Mouse (Mus musculus) E14TG2a.4 (cell line): Measurements from ENCODE around the gene Flad1.

Source experiments
- H3K27me3 ChIP-seq: 2 replicates; pipeline ENCODE4 v1.6.1; 2014; ENCODE audit warnings: low read length, control low read depth; ENCODE audit not compliant: insufficient read depth
- H3K36me3 ChIP-seq: 2 replicates; pipeline ENCODE4 v1.6.1; 2014; ENCODE audit warnings: low read length, control low read depth; ENCODE audit not compliant: insufficient read depth
- H3K4me1 ChIP-seq: replicated peaks from 2 replicates; pipeline ENCODE4 v1.6.1; 2014; ENCODE audit warnings: low read depth, low read length, control low read depth
- H3K4me3 ChIP-seq: replicated peaks from 2 replicates; pipeline ENCODE4 v1.5.1; 2014; ENCODE audit warnings: mild to moderate bottlenecking, low read length
- H3K9me3 ChIP-seq: 2 replicates; pipeline ENCODE4 v1.6.1; 2014; ENCODE audit warnings: low read length, control low read depth
- CTCF ChIP-seq: conservative IDR thresholded peaks from 2 replicates; pipeline ENCODE4 v1.5.1; 2014; ENCODE audit warnings: low read length
- NANOG ChIP-seq: IDR thresholded peaks from 2 replicates; pipeline ENCODE4 v1.6.1; 2014; ENCODE audit warnings: borderline replicate concordance, low read length, mixed read lengths
- POU5F1 ChIP-seq: IDR thresholded peaks from 2 replicates; pipeline ENCODE4 v1.6.1; 2014; ENCODE audit warnings: low read length, borderline replicate concordance

The Flad1 gene

DNA sequence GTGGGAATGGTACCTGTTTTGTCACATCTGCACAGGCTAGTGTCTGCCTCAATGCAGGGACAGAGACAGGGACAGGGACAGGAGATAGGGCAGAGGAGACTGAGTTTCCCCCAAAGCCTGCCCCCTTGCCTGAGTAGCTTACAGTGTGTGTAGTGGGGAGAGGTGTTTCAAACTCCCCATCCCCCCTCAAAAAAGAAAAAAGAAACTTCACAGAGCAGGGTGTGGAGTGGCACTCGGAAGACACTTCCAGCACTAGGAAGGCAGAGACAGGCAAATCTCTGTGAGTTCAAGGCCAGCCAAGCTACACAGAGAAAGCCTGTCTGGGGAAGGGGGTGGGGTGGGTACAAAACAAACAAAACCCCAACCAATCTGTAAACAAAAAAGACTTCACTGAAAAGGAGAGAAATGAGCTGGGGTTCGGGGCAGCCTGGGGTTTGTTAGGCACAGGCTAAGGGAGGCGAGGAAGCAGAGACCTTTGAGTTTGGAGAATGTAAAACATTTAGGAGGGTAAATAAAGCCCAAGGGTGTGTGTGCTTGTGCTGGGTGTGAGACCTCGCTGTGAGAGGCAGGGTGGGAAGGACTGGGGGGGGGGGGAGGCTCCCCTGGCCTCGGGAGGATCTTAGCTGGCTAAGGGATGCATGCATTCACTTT lies 38.0 kb downstream of the Flad1 start:
- Histone ChIP-seq H3K4me1 (peaks cover 56% of the 10 kb centered on the region), H3K36me3 (peaks cover 5% of the 10 kb centered on the region; the same call in 1 of the 2 replicates), H3K27me3 (peaks cover 6% of the 10 kb centered on the region), H3K4me3 (no peak overlapping the region), H3K9me3 (no peaks in the 10 kb centered on the region)
- TF ChIP-seq NANOG (no peak), CTCF (no peak), POU5F1 (no peak)

DNA sequence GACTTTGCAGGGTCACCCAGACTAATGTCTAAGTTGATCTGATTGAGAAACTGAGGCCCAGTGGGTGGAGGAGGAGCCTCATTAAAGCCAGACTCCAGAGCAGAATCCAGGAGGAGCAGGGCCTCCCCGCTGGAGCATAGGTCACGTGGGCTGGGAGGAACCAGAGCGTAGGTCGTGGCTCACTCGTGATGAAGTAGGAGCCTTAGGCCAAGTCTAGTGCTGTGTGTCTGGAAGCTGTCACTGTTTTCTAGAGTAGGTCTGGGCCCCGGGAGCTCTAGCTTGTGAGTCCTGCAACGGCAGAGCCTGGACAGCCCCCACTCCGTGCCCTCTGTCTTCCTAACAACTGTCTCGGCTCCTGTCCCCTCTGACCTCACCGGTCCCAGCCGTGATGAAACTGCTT lies 44.3 kb downstream of the Flad1 start:
- no peaks in the 10 kb centered on the region for H3K9me3 ChIP-seq
- no peaks in the 10 kb centered on the region for H3K36me3 ChIP-seq
- peaks cover 34% of the 10 kb centered on the region for H3K4me1 ChIP-seq
- TF ChIP-seq POU5F1: no peak
- no peak for TF ChIP-seq CTCF
- TF ChIP-seq NANOG: no peak
- no peak overlapping the region for H3K4me3 ChIP-seq
- H3K27me3 ChIP-seq: peaks cover 59% of the 10 kb centered on the region

DNA sequence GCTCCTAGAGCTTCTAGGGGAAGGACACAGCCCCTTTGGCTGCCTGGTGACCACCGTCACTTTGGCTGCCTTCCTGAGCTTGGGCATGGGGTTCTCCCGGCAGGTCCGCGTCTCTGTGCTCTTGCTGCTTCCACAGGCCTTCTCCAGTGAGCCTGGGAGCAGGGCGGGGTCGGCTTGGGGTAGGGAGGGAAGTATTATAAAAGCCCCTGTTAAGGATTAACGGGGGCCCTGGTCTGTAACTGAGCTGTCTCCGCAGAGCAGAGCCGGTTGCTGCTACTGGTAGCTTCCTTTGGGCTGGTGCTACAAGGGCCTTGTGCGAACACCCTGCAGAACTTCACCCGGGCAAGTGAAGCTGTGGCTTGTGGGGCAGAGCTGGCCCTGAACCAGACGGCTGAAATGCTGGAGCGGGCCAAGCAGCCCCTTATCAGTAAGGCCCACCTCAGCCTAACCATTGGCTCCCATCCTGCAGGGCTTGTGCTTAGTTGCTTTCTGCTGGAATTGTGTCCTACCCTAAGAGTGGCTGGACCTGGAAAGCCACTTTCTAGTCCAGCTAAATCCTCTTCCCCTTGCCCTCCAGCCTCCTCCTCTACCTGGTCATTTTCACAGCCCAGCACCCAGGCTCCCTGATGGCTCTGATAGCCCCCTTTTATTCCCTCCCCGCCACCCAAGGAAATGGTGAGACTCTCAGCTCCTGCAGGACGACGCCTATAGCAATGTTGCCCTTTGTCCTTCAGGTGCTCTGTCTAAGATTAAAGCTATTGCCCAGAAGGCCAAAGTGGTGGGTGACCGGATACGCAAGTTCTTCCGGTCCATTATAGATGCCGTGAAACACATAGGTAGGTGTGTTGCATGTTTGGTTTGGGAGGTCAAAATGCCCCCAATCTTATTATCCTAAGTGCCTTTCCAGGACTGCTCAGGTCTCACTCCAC lies 45.9 kb downstream of the Flad1 start:
- peak overlapping the region; percentile 60 for H3K4me3 ChIP-seq
- H3K36me3 ChIP-seq: no peaks in the 10 kb centered on the region
- no peaks in the 10 kb centered on the region for H3K9me3 ChIP-seq
- TF ChIP-seq NANOG: no peak
- no peak for TF ChIP-seq POU5F1
- TF ChIP-seq CTCF: no peak
- H3K27me3 ChIP-seq: peaks cover 66% of the 10 kb centered on the region
- H3K4me1 ChIP-seq: peaks cover 32% of the 10 kb centered on the region

DNA sequence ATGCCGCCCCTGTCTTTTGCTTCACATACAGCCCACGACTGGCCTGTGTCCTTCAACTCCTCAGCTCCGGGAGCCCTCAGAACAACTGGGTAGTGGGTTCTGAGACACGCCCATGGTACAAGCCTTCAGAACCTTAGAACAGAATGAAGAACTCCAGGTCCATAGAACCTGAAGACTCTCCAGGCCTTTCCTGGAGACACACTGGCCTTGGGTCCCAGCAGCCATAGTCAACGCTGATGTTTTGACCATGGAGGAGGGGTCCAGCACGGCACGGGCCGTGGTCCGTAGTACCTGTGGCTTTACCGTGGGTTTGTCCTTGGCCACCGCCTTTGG lies 46.6 kb downstream of the Flad1 start, which contains the start of gene Dcst1:
Gene Dcst1, minus strand, starts transcription at position 101 of the 333 bp plus-strand sequence.
- H3K9me3 ChIP-seq: no peaks in the 10 kb centered on the region
- peaks cover 63% of the 10 kb centered on the region for H3K27me3 ChIP-seq
- H3K4me1 ChIP-seq: peaks cover 27% of the 10 kb centered on the region
- H3K4me3 ChIP-seq: peak within 1 kb of the TSS; percentile 60
- no peak for TF ChIP-seq NANOG
- no peak for TF ChIP-seq POU5F1
- TF ChIP-seq CTCF: no peak
- H3K36me3 ChIP-seq: no peaks in the 10 kb centered on the region

DNA sequence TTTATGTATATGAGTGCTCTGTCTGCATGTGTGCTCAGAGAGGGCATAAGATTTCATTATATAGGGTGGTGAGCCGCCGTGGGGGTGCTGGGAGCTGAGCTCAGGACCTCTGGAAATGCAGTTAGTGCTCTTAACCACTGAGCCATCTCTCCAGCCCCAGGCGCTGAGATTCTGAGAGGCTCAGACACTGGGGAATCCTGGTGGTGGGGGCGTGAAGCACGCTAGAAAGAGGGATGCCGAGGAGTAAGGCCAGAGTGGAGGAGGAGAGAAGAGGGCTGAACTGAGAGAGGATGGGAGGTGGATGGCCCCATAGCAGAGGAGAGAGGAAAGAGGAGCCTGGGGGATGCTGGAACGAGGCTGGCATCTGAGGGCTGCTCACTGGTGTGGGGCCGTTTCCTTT lies 47.0 kb downstream of the Flad1 start:
- peak overlapping the region; percentile 60; the same call in 1 of the 2 replicates for H3K4me3 ChIP-seq
- H3K4me1 ChIP-seq: peaks cover 31% of the 10 kb centered on the region
- TF ChIP-seq POU5F1: no peak
- no peak for TF ChIP-seq NANOG
- no peak for TF ChIP-seq CTCF
- H3K27me3 ChIP-seq: peaks cover 63% of the 10 kb centered on the region
- no peaks in the 10 kb centered on the region for H3K36me3 ChIP-seq
- no peaks in the 10 kb centered on the region for H3K9me3 ChIP-seq

DNA sequence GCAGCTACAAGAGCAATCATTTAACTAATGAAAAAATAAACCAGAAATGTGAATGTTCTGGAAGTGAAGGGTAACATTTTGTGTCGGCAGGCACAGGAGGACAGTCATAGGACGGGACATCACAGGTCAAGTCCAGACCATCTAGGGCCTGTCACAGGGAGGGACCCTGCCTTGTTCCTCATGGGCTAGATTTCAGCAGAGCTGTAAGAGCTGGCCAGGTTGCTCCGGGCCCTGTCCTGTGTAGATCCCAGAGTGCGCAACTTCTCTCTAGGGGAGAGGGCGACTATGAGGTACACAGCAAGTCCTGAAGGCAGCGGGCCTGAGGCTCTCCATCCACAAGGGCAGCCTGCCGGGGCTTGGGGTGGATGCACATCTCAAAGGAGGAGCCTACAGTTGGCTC lies 50.0 kb downstream of the Flad1 start, which contains the start of gene Dcst2:
Gene Dcst2, plus strand, starts transcription at position 301 of the 400 bp plus-strand sequence.
- Histone ChIP-seq H3K4me3 (no peak within 1 kb of the TSS), H3K27me3 (peaks cover 66% of the 10 kb centered on the region), H3K36me3 (no peaks in the 10 kb centered on the region), H3K4me1 (peaks cover 26% of the 10 kb centered on the region), H3K9me3 (no peaks in the 10 kb centered on the region)
- TF ChIP-seq CTCF (no peak), POU5F1 (no peak), NANOG (no peak)

DNA sequence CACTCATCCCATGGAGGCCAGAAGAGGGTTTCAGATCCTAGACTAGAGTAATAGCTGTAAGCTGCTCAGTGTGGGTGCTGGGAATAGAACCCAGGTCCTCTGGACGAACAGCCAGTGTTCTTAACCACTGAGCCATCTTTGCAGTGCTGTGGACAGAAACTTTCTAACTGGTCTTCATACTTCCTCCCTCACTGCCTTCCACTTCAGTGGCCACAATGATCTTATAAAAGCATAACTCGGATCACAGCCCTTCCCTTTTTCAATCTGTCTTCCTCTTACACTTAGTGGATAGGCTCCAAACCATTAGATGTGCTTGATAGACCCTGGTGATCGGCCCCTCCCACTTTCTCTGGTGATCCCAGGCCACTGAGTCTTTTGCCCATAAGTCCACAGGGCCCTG lies 51.4 kb downstream of the Flad1 start:
- peaks cover 28% of the 10 kb centered on the region for H3K4me1 ChIP-seq
- no peaks in the 10 kb centered on the region for H3K9me3 ChIP-seq
- no peaks in the 10 kb centered on the region for H3K36me3 ChIP-seq
- TF ChIP-seq NANOG (no peak), POU5F1 (no peak), CTCF (no peak)
- H3K4me3 ChIP-seq: no peak overlapping the region
- peaks cover 66% of the 10 kb centered on the region for H3K27me3 ChIP-seq

DNA sequence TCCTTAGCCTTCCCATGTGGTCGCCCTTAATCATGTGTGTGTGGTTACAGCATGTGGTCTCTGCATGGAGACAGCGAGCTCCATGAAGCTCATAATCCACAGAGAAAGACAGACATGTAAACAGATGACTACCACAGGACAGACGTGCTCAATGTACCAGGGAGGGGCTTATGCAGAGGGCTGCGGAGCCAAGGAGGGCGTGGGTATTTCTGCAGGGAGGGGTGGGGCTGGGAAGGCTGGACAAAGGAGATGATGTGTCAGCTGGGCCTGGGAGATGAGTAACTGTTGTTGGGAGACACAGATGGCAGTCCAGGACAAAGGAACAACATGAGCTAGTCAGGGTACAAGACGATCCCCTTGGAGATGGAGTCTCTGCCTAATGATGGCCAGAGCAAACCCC lies 52.0 kb downstream of the Flad1 start:
- peaks cover 26% of the 10 kb centered on the region for H3K4me1 ChIP-seq

More for the DNA sequence above, 52.0 kb downstream of the Flad1 start:
- TF ChIP-seq POU5F1: no peak
- TF ChIP-seq NANOG: no peak
- TF ChIP-seq CTCF: no peak
- Histone ChIP-seq H3K36me3 (no peaks in the 10 kb centered on the region), H3K9me3 (no peaks in the 10 kb centered on the region), H3K4me3 (no peak overlapping the region), H3K27me3 (peaks cover 61% of the 10 kb centered on the region)
